ENCODE assay signal across 27 mouse cellular contexts in genomic region chr4:86558228-86558627, GRCm38 (mm10). TPM values are rescaled to one million over a fixed set of nuclear protein-coding genes. Genes with fewer than 3 reads are reported as not detected.
A peak's percentile ranks its signal among the peaks of the same experiment; 100 is the strongest.
DNase-seq lines count a peak whose midpoint lies in the region; ATAC-seq and TF ChIP-seq lines count a peak whose summit lies in the region.
"Had no signal": no experiment of that assay in that cellular context is flagged by ENCODE, and none has a peak within 500 bp of the region (broad histone marks: within the 10 kb centered on the region; RNA-seq: fewer than 3 reads in every experiment).

Gene Saxo1 (minus strand): TSS chr4:86558328.

- H3K4me2 ChIP-seq in midbrain, embryonic 11.5 days: no peak within 1 kb of the TSS
- no peak within 1 kb of the TSS for H3K4me2 ChIP-seq in midbrain, postnatal 0 days (ENCODE audit: low read depth, low read length, poor library complexity, severe bottlenecking)

- ATAC-seq in midbrain, embryonic 11.5 days (ENCODE audit: low FRiP score): no peak
- ATAC-seq in midbrain, postnatal 0 days (ENCODE audit: low FRiP score): no peak
- ATAC-seq: activated CD4-positive, CD25-positive, alpha-beta regulatory T cell, adult 4 months; CD4-positive, CD25-positive, alpha-beta regulatory T cell, adult 4 months; Patski had no signal

- no peak within 1 kb of the TSS for H3K4me3 ChIP-seq in midbrain, embryonic 11.5 days (ENCODE audit: low read depth, low read length)
- no peak within 1 kb of the TSS for H3K4me3 ChIP-seq in midbrain, postnatal 0 days (ENCODE audit: low read depth, low read length)
- H3K4me3 ChIP-seq in testis, adult 2 months (ENCODE audit: control insufficient read depth, low read depth, low read length): peak within 1 kb of the TSS; percentile 83
- H3K4me3 ChIP-seq in limb, embryonic 10.5 days: no peak within 1 kb of the TSS

- H3K4me1 ChIP-seq in midbrain, embryonic 11.5 days (ENCODE audit: control insufficient read depth, insufficient read depth, low read length): no peaks in the 10 kb centered on the region
- H3K4me1 ChIP-seq in midbrain, postnatal 0 days (ENCODE audit: insufficient read depth, low read length): no peaks in the 10 kb centered on the region
- peaks cover 6% of the 10 kb centered on the region for H3K4me1 ChIP-seq in testis, adult 2 months (ENCODE audit: control insufficient read depth, insufficient read depth, low read length)
- H3K4me1 ChIP-seq in limb, embryonic 10.5 days: 0 out of 2 replicates have a peak, but pooled peaks cover 3% of the 10 kb centered on the region

- DNase-seq in heart, adult 11 months: peak; percentile 82
- no peak for DNase-seq in heart, postnatal 25 days (ENCODE audit: low spot score)
- peak; percentile 26 for DNase-seq in midbrain, embryonic 11.5 days (ENCODE audit: low spot score, missing footprints)
- DNase-seq in midbrain, postnatal 0 days (ENCODE audit: low spot score): no peak
- no peak for DNase-seq in testis, postnatal 10 days (ENCODE audit: low spot score)
- no peak for DNase-seq in limb, embryonic 10.5 days (ENCODE audit: low spot score)
- no peak for DNase-seq in gastrocnemius, postnatal 4 days (ENCODE audit: low spot score in 2 of 2)
- DNase-seq: adrenal gland, adult 2 months; adrenal gland, adult 8-10 months; adrenal gland, postnatal 10 days; adrenal gland, postnatal 14 days; adrenal gland, postnatal 25 days; adrenal gland, postnatal 36 days; B cell, adult 2 months; cerebellum, adult 11 months; cerebellum, adult 11-12 months had no signal

- WGBS in midbrain, embryonic 11.5 days: 92% methylated on average over 7 of the region's 7 CpGs
- 93% methylated on average over 7 of the region's 7 CpGs for WGBS in midbrain, postnatal 0 days
- WGBS in limb, embryonic 10.5 days: 91% methylated on average over 7 of the region's 7 CpGs

- H3K27me3 ChIP-seq in midbrain, embryonic 11.5 days (ENCODE audit: control insufficient read depth, insufficient read depth, low read length): no peaks in the 10 kb centered on the region
- no peaks in the 10 kb centered on the region for H3K27me3 ChIP-seq in midbrain, postnatal 0 days (ENCODE audit: insufficient read depth, low read length)
- H3K27me3 ChIP-seq in testis, adult 2 months (ENCODE audit: control insufficient read depth, insufficient read depth, low read length): no peaks in the 10 kb centered on the region
- H3K27me3 ChIP-seq in limb, embryonic 10.5 days (ENCODE audit: low read depth, poor library complexity, severe bottlenecking): no peaks in the 10 kb centered on the region
- H3K27me3 ChIP-seq: CH12.LX, Patski had no signal

- no peaks in the 10 kb centered on the region for H3K9me3 ChIP-seq in midbrain, embryonic 11.5 days (ENCODE audit: control insufficient read depth, low read length)
- no peaks in the 10 kb centered on the region for H3K9me3 ChIP-seq in midbrain, postnatal 0 days (ENCODE audit: low read length)
- no peaks in the 10 kb centered on the region for H3K9me3 ChIP-seq in limb, embryonic 10.5 days (replicated peaks)
- H3K9me3 ChIP-seq: G1E had no signal

- intact Hi-C loops in heart, postnatal 25 days (cut with DNase I): loop anchor here (10.0 kb wide), 1 partner anchor 533 kb away; no protein-coding TSS in a partner anchor

- no peak within 1 kb of the TSS for H3K27ac ChIP-seq in midbrain, embryonic 11.5 days (ENCODE audit: low read depth, low read length)
- H3K27ac ChIP-seq in midbrain, postnatal 0 days (ENCODE audit: low read depth, low read length): no peak within 1 kb of the TSS
- H3K27ac ChIP-seq in testis, adult 2 months (ENCODE audit: control insufficient read depth, insufficient read depth, low read depth, low read length): peak within 1 kb of the TSS; percentile 57
- 0 out of 2 replicates have a peak within 1 kb of the TSS, but pooled peaks have one; percentile 3 for H3K27ac ChIP-seq in limb, embryonic 10.5 days

- TF ChIP-seq POLR2A in testis, adult 2 months (IDR thresholded peaks at IDR 0.05; ENCODE audit: control insufficient read depth, low read depth, low read length): peak; percentile 76; the same call in 1 of the 2 replicates

- TF ChIP-seq CTCF in midbrain, postnatal 0 days (IDR thresholded peaks at IDR 0.05): no peak
- TF ChIP-seq CTCF in testis, adult 2 months (IDR thresholded peaks at IDR 0.05; ENCODE audit: control insufficient read depth, insufficient read depth, insufficient replicate concordance, low read depth, low read length): no peak

- no peaks in the 10 kb centered on the region for H3K36me3 ChIP-seq in midbrain, embryonic 11.5 days (ENCODE audit: control insufficient read depth, insufficient read depth, low read length)
- no peaks in the 10 kb centered on the region for H3K36me3 ChIP-seq in midbrain, postnatal 0 days (ENCODE audit: insufficient read depth, low read length)
- H3K36me3 ChIP-seq in testis, adult 2 months (ENCODE audit: control insufficient read depth, insufficient read depth, low read length): no peaks in the 10 kb centered on the region
- no peaks in the 10 kb centered on the region for H3K36me3 ChIP-seq in limb, embryonic 10.5 days
- H3K36me3 ChIP-seq: G1E had no signal

- no peak within 1 kb of the TSS for H3K9ac ChIP-seq in midbrain, embryonic 11.5 days (ENCODE audit: low read length)
- H3K9ac ChIP-seq in midbrain, postnatal 0 days (replicated peaks; ENCODE audit: low read length, poor library complexity, severe bottlenecking): no peak within 1 kb of the TSS

RNA-seq across cellular contexts. Expression of gene Saxo1, which starts in this region (rescaled TPM):
- total RNA-seq in heart, postnatal 25 days (2021): not detected
- not detected in 2 replicates for polyA plus RNA-seq in midbrain, embryonic 11.5 days (2014; fragmentation: Nextera tagmentation; extraction: Ambion mirVana)
- total RNA-seq in midbrain, postnatal 0 days (2014; rRNA removed): not detected in 2 replicates
- polyA plus RNA-seq in midbrain, postnatal 0 days (2015; fragmentation: Nextera tagmentation; extraction: Ambion mirVana): not detected in 2 replicates
- polyA plus RNA-seq in testis, adult 2 months (2012; rRNA removed): 87.4 and 95.3 TPM in 2 replicates
- polyA plus RNA-seq in limb, embryonic 10.5 days (2016; fragmentation: Nextera tagmentation; extraction: Ambion mirVana): not detected in 2 replicates
- total RNA-seq in gastrocnemius, postnatal 4 days (2021): under 1 TPM in 1 of 2 experiments, not detected in 1; 0.32 TPM
- total RNA-seq: adrenal gland, adult 18-20 months; adrenal gland, adult 2 months; adrenal gland, adult 8-10 months; adrenal gland, postnatal 10 days; adrenal gland, postnatal 14 days; adrenal gland, postnatal 25 days; adrenal gland, postnatal 36 days; adrenal gland, postnatal 4 days; CH12.LX; G1E; MEL had no signal
- polyA plus RNA-seq: activated CD4-positive, CD25-positive, alpha-beta regulatory T cell, adult 4 months; adrenal gland, adult 2 months; brain, embryonic 14.5 days; C2C12; CD4-positive, CD25-positive, alpha-beta regulatory T cell, adult 4 months; G1E; Patski had no signal

Comparison
In these comparisons a context has a peak if more than half of its experiments do, and no peak if none do; other contexts are left out.
1. RNA of gene Saxo1 (polyA plus RNA-seq): 87.4 to 95.3 TPM in testis, adult 2 months; not detected in midbrain, postnatal 0 days, not detected in midbrain, embryonic 11.5 days and not detected in limb, embryonic 10.5 days; every median in the first group is over 10 times any median in the second.
2. Peak in DNase-seq in midbrain, embryonic 11.5 days; RNA of the gene not detected or under 1 TPM.
3. H3K27ac ChIP-seq: peak in testis, adult 2 months (single experiment) and limb, embryonic 10.5 days (single experiment); none in midbrain, embryonic 11.5 days (single experiment) and midbrain, postnatal 0 days (single experiment).